Mouse (Mus musculus): Measurements from ENCODE around the gene Pih1d3. TPM values are rescaled to one million over a fixed set of nuclear protein-coding genes. Genes with fewer than 3 reads are reported as not detected.

Pih1d3 gene
- polyA plus RNA-seq, 1 experiment = not detected

DNA sequence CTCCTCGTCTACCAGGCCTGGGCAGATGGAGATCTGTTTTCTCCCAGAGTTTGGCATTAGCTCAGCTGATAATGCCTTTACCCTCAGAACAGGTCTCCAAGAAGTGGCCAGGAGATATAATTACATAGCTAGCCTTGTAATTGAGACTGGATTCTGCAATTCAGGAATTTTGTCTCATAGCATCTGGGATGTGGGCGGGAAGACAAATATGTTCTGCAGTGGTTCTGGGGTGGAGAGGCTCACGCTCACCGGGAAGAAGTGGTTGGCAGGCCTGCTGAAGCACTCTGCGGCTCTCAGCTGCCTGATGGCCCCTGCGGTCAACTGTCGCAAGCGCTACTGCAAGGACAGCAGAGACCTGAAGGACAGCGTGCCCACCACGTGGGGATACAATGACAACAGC is 18.9 kb upstream of the Pih1d3 start:
- no peaks in the 10 kb centered on the region for H3K36me3 ChIP-seq (ENCODE audit: control insufficient read depth, insufficient read depth, low read length)
- 86% methylated on average over 10 of the region's 10 CpGs for WGBS
- no peaks in the 10 kb centered on the region for H3K4me1 ChIP-seq (ENCODE audit: control insufficient read depth, insufficient read depth, insufficient read length, low read length)
- TF ChIP-seq CTCF (IDR thresholded peaks at IDR 0.05; ENCODE audit: extremely low read depth, insufficient read length, insufficient replicate concordance, low read depth, low read length) (no peak), POLR2A (IDR thresholded peaks at IDR 0.05; ENCODE audit: low read depth, low read length) (no peak)
- H3K4me3 ChIP-seq (ENCODE audit: low read depth, low read length) = no peak overlapping the region
- no peak overlapping the region for H3K27ac ChIP-seq (ENCODE audit: insufficient read depth, low read depth, low read length)
- H3K27me3 ChIP-seq (ENCODE audit: control insufficient read depth, insufficient read depth, low read length) = no peaks in the 10 kb centered on the region

GRCm38 (mm10) chr1:31205346-31205745 is 17.3 kb upstream of the Pih1d3 start:
- Histone ChIP-seq H3K27me3 (ENCODE audit: control insufficient read depth, insufficient read depth, low read length) (no peaks in the 10 kb centered on the region), H3K4me1 (ENCODE audit: control insufficient read depth, insufficient read depth, insufficient read length, low read length) (no peaks in the 10 kb centered on the region), H3K27ac (ENCODE audit: insufficient read depth, low read depth, low read length) (no peak overlapping the region), H3K4me3 (ENCODE audit: low read depth, low read length) (no peak overlapping the region), H3K36me3 (ENCODE audit: control insufficient read depth, insufficient read depth, low read length) (no peaks in the 10 kb centered on the region)
- TF ChIP-seq CTCF (IDR thresholded peaks at IDR 0.05; ENCODE audit: extremely low read depth, insufficient read length, insufficient replicate concordance, low read depth, low read length) (no peak), POLR2A (IDR thresholded peaks at IDR 0.05; ENCODE audit: low read depth, low read length) (no peak)
- 82% methylated on average over 7 of the region's 7 CpGs for WGBS

GRCm38 (mm10) chr1:31205770-31206169 is 16.9 kb upstream of the Pih1d3 start:
- H3K4me1 ChIP-seq (ENCODE audit: control insufficient read depth, insufficient read depth, insufficient read length, low read length) = no peaks in the 10 kb centered on the region
- no peak overlapping the region for H3K4me3 ChIP-seq (ENCODE audit: low read depth, low read length)
- H3K27ac ChIP-seq (ENCODE audit: insufficient read depth, low read depth, low read length) = no peak overlapping the region
- no peaks in the 10 kb centered on the region for H3K27me3 ChIP-seq (ENCODE audit: control insufficient read depth, insufficient read depth, low read length)
- WGBS = 70% methylated on average over 3 of the region's 3 CpGs
- TF ChIP-seq POLR2A (IDR thresholded peaks at IDR 0.05; ENCODE audit: low read depth, low read length) = no peak
- no peak for TF ChIP-seq CTCF (IDR thresholded peaks at IDR 0.05; ENCODE audit: extremely low read depth, insufficient read length, insufficient replicate concordance, low read depth, low read length)
- H3K36me3 ChIP-seq (ENCODE audit: control insufficient read depth, insufficient read depth, low read length) = no peaks in the 10 kb centered on the region

- Histone ChIP-seq H3K36me3 (ENCODE audit: control insufficient read depth, insufficient read depth, low read length) (no peaks in the 10 kb centered on the region), H3K4me1 (ENCODE audit: control insufficient read depth, insufficient read depth, insufficient read length, low read length) (no peaks in the 10 kb centered on the region), H3K27me3 (ENCODE audit: control insufficient read depth, insufficient read depth, low read length) (no peaks in the 10 kb centered on the region), H3K4me3 (ENCODE audit: low read depth, low read length) (no peak overlapping the region), H3K27ac (ENCODE audit: insufficient read depth, low read depth, low read length) (no peak overlapping the region)
- TF ChIP-seq POLR2A (IDR thresholded peaks at IDR 0.05; ENCODE audit: low read depth, low read length) = no peak
- no peak for TF ChIP-seq CTCF (IDR thresholded peaks at IDR 0.05; ENCODE audit: extremely low read depth, insufficient read length, insufficient replicate concordance, low read depth, low read length)
- 2% methylated on average over 5 of the region's 5 CpGs for WGBS
Observed at GRCm38 (mm10) chr1:31210144-31210543, 12.5 kb upstream of the Pih1d3 start.

- Histone ChIP-seq H3K4me3 (ENCODE audit: low read depth, low read length) (no peak overlapping the region), H3K36me3 (ENCODE audit: control insufficient read depth, insufficient read depth, low read length) (no peaks in the 10 kb centered on the region)
- WGBS = 54% methylated on average over 1 of the region's 1 CpGs
Observed at GRCm38 (mm10) chr1:31214831-31215230, 7.8 kb upstream of the Pih1d3 start.

GRCm38 (mm10) chr1:31220599-31221250 is 1.9 kb upstream of the Pih1d3 start:
- H3K27me3 ChIP-seq (ENCODE audit: control insufficient read depth, insufficient read depth, low read length) = no peaks in the 10 kb centered on the region
- 92% methylated on average over 4 of the region's 4 CpGs for WGBS
- no peaks in the 10 kb centered on the region for H3K4me1 ChIP-seq (ENCODE audit: control insufficient read depth, insufficient read depth, insufficient read length, low read length)
- no peaks in the 10 kb centered on the region for H3K36me3 ChIP-seq (ENCODE audit: control insufficient read depth, insufficient read depth, low read length)
- H3K4me3 ChIP-seq (ENCODE audit: low read depth, low read length) = no peak overlapping the region
- TF ChIP-seq POLR2A (IDR thresholded peaks at IDR 0.05; ENCODE audit: low read depth, low read length) = no peak
- no peak for TF ChIP-seq CTCF (IDR thresholded peaks at IDR 0.05; ENCODE audit: extremely low read depth, insufficient read length, insufficient replicate concordance, low read depth, low read length)
- no peak overlapping the region for H3K27ac ChIP-seq (ENCODE audit: insufficient read depth, low read depth, low read length)

More at GRCm38 (mm10) chr1:31214831-31215230, 7.8 kb upstream of the Pih1d3 start:
- Histone ChIP-seq H3K27me3 (ENCODE audit: control insufficient read depth, insufficient read depth, low read length) (no peaks in the 10 kb centered on the region), H3K4me1 (ENCODE audit: control insufficient read depth, insufficient read depth, insufficient read length, low read length) (no peaks in the 10 kb centered on the region), H3K27ac (ENCODE audit: insufficient read depth, low read depth, low read length) (no peak overlapping the region)
- no peak for TF ChIP-seq POLR2A (IDR thresholded peaks at IDR 0.05; ENCODE audit: low read depth, low read length)
- TF ChIP-seq CTCF (IDR thresholded peaks at IDR 0.05; ENCODE audit: extremely low read depth, insufficient read length, insufficient replicate concordance, low read depth, low read length) = no peak

DNA sequence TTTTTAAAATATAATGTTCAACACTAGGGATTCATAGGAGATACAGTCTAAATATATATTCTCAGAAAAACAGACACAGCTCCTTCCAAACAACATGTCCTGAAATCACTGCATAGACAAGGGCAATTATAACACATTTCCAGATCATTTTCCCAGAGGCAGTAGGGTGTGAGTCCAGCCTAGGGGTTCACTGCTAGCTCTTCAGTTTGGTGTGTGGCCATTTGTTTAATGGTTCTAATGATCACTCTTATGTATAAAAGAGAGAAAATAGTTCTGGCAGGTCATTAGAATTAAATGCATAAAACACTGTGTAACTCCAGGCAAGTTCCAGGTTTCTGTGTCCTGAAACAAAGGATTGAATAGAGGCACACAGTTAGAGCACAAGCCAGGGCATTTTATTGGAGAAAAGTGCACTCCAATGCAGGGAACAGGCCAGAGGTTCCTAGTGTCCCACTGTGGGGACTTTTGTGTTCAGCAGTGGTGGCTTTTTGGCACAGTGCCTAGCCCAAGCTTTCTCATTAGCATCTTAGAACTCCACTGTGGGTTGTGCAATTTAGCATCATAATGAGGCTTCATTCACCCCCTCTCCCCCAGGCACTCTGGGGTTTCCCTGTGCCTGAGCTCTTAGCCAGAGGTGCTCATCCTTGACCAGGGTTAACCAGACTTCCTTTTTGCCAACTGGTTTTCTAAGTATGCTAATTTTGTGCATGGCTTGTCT is 10.8 kb downstream of the Pih1d3 start:
- H3K4me1 ChIP-seq (ENCODE audit: control insufficient read depth, insufficient read depth, insufficient read length, low read length) = no peaks in the 10 kb centered on the region
- TF ChIP-seq POLR2A (IDR thresholded peaks at IDR 0.05; ENCODE audit: low read depth, low read length) = no peak
- no peak for TF ChIP-seq CTCF (IDR thresholded peaks at IDR 0.05; ENCODE audit: extremely low read depth, insufficient read length, insufficient replicate concordance, low read depth, low read length)
- no peaks in the 10 kb centered on the region for H3K27me3 ChIP-seq (ENCODE audit: control insufficient read depth, insufficient read depth, low read length)
- H3K36me3 ChIP-seq (ENCODE audit: control insufficient read depth, insufficient read depth, low read length) = no peaks in the 10 kb centered on the region
- H3K27ac ChIP-seq (ENCODE audit: insufficient read depth, low read depth, low read length) = no peak overlapping the region
- no peak overlapping the region for H3K4me3 ChIP-seq (ENCODE audit: low read depth, low read length)

All from small intestine, adult 2 months (tissue).